Mouse (Mus musculus) megakaryocyte, embryonic 14.5 days (primary cell): ENCODE measurements at regions not wholly inside any gene's neighbourhood (a gene's known extent, or its start where the extent isn't known, plus 50 kb on each side); places are given as distances from the start of the nearest gene placed in this dataset.

Experiments
- FLI1 ChIP-seq: IDR thresholded peaks from 2 replicates; pipeline ENCODE4 v1.6.1; 2012; ENCODE audit warnings: low read length, inconsistent platforms, mixed read lengths
- GATA1 ChIP-seq: IDR thresholded peaks from 3 replicates; pipeline ENCODE4 v1.6.1; 2012; ENCODE audit warnings: mixed read lengths, low read length, inconsistent platforms, borderline replicate concordance

GRCm38 (mm10) chr3:38569001-38569400, 84.4 kb upstream of the Ankrd50 start:
- TF ChIP-seq GATA1 (no peak), FLI1 (no peak)
